Mouse (Mus musculus) stomach, embryonic 14.5 days (tissue): ENCODE data around the gene Tnfrsf8. TPM values are rescaled to one million over a fixed set of nuclear protein-coding genes. Genes with fewer than 3 reads are reported as not detected.

Source experiments
- ATAC-seq: fragments of 200-750 bp; cut with Nextera tagmentation; 2 replicates; pipeline ENCODE4 v1.8.0; 2017; ENCODE audit warnings: low read depth, moderate TSS enrichment; ENCODE audit not compliant: insufficient number of reproducible peaks, insufficient read depth, low FRiP score
- H3K27ac ChIP-seq: fragments of 300-500 bp; sonication (generic); 2 replicates; pipeline ENCODE4 v1.5.1; 2014; ENCODE audit warnings: mild to moderate bottlenecking, low read length, moderate library complexity, mixed read lengths
- H3K27me3 ChIP-seq: fragments of 300-500 bp; sonication (generic); 2 replicates; pipeline ENCODE4 v1.6.1; 2014; ENCODE audit warnings: low read length, control low read depth, mixed read lengths; ENCODE audit not compliant: control insufficient read depth, insufficient read depth
- H3K36me3 ChIP-seq: fragments of 300-500 bp; sonication (generic); 2 replicates; pipeline ENCODE4 v1.6.1; 2014; ENCODE audit warnings: mild to moderate bottlenecking, control low read depth, low read length, moderate library complexity, mixed read lengths; ENCODE audit not compliant: control insufficient read depth, insufficient read depth
- H3K4me1 ChIP-seq: fragments of 300-500 bp; sonication (generic); 2 replicates; pipeline ENCODE4 v1.6.1; 2014; ENCODE audit warnings: low read length, control low read depth, mixed read lengths; ENCODE audit not compliant: control insufficient read depth, insufficient read depth
- H3K4me2 ChIP-seq: fragments of 300-500 bp; sonication (generic); replicated peaks from 2 replicates; pipeline ENCODE4 v1.6.1; 2014; ENCODE audit warnings: low read depth, low read length, control low read depth
- H3K4me3 ChIP-seq: fragments of 300-500 bp; sonication (generic); 2 replicates; pipeline ENCODE4 v1.5.1; 2014; ENCODE audit warnings: low read depth, low read length, control low read depth
- H3K9ac ChIP-seq: fragments of 300-500 bp; sonication (generic); replicated peaks from 2 replicates; pipeline ENCODE4 v1.6.1; 2014; ENCODE audit warnings: low read depth, mild to moderate bottlenecking, control low read depth, low read length, moderate library complexity, mixed read lengths
- H3K9me3 ChIP-seq: fragments of 300-500 bp; sonication (generic); 2 replicates; pipeline ENCODE4 v1.6.1; 2016; ENCODE audit warnings: low read depth, low read length, control low read depth; ENCODE audit not compliant: control insufficient read depth
- WGBS: fragments of 180-500 bp; shearing (Covaris S2); extraction: QIAGEN DNeasy Blood & Tissue Kit; methylation state at CpG from one replicate; pipeline ENCODE4 v1.1.7; 2014; 5-methylcytosine and 5-hydroxymethylcytosine counted together
- polyA plus RNA-seq: library from polyadenylated mRNA; unstranded; fragments of >200 nt; fragmentation: Nextera tagmentation; extraction: Ambion mirVana; gene quantifications from 2 replicates; pipeline ENCODE4 v1.2.1, GENCODE M21; 2014

Gene Tnfrsf8
- polyA plus RNA-seq, 1 experiment from 2014 or later = 0.20 TPM

GRCm38 (mm10) chr4:145224613-145225012, 90.4 kb downstream of the Tnfrsf8 start:
- Histone ChIP-seq H3K9me3 (no peaks in the 10 kb centered on the region), H3K27me3 (no peaks in the 10 kb centered on the region), H3K4me3 (no peak overlapping the region), H3K4me2 (no peak overlapping the region), H3K9ac (no peak overlapping the region), H3K36me3 (no peaks in the 10 kb centered on the region), H3K27ac (no peak overlapping the region), H3K4me1 (no peaks in the 10 kb centered on the region)
- no peak for ATAC-seq
- 78% methylated on average over 4 of the region's 4 CpGs for WGBS

DNA sequence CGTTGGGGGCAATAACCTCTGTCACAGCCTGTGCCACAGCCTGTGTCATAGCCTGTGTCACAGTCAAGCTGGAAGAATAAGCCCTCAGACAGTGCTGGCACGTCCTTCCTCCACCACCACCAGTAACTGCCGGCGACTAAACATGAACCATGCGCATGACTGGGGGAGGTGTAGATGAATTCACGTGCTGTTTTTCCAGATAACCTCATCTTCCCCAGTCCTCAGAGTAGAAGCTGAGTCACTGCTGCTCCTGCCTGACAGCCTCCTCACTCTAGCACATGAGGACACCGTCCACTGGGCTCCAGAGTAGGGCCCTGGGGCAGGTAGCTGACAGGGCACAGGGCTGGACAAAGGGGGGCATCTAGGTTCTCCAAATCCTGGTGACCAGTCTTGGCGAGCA, 92.9 kb downstream of the Tnfrsf8 start:
- H3K36me3 ChIP-seq = no peaks in the 10 kb centered on the region
- no peak overlapping the region for H3K27ac ChIP-seq
- no peak overlapping the region for H3K4me3 ChIP-seq
- no peak; the same call in 1 of the 2 replicates for ATAC-seq
- no peaks in the 10 kb centered on the region for H3K9me3 ChIP-seq
- H3K4me2 ChIP-seq = no peak overlapping the region
- H3K4me1 ChIP-seq = no peaks in the 10 kb centered on the region
- H3K9ac ChIP-seq = no peak overlapping the region
- 74% methylated on average over 8 of the region's 8 CpGs for WGBS
- no peaks in the 10 kb centered on the region for H3K27me3 ChIP-seq

DNA sequence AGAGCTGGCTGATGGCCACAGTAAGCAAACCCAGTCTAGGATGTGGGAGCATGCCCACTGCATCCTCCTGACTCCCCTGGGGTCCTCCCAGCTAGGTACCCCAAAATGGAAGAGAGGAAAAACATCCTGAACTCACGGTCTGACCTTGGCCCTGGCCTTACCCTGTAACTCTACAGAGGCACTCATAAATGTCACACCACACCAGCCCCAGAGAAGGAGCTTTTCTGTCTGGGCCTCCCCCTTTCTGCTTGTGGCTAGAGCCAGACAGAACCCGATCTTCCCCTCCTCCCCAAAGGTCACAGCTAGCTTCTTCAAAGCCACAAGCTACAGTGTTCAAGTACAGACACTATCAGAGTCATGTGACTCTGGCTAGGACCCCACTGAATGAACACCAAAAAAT, 93.6 kb downstream of the Tnfrsf8 start:
- WGBS = 84% methylated on average over 2 of the region's 2 CpGs
- Histone ChIP-seq H3K27me3 (no peaks in the 10 kb centered on the region), H3K9ac (no peak overlapping the region), H3K27ac (no peak overlapping the region), H3K4me1 (no peaks in the 10 kb centered on the region), H3K4me3 (no peak overlapping the region), H3K4me2 (no peak overlapping the region), H3K36me3 (no peaks in the 10 kb centered on the region), H3K9me3 (no peaks in the 10 kb centered on the region)
- ATAC-seq = no peak

DNA sequence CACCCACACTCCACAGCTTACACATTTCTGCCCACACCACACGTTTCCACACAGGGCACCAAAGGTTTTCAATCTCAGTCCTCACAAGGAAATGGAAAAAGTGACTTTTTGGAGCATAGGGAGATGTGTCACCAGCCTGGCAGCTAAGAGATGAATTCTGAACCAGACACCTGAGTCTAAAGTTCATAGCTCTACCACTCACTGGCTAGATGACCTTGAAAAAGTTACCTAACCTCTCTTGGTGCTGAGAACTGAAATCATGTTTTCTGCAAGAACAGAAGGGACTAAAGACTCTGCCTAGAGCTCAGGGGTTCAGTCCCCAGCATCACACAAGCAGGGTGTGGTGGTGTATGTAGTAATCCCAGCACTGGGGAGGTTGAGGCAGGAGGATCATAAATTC, 95.0 kb downstream of the Tnfrsf8 start:
- ATAC-seq = no peak
- 83% methylated on average over 1 of the region's 1 CpGs for WGBS

GRCm38 (mm10) chr4:145219240-145219985, 95.6 kb downstream of the Tnfrsf8 start:
- Histone ChIP-seq H3K27me3 (no peaks in the 10 kb centered on the region), H3K9ac (no peak overlapping the region), H3K36me3 (no peaks in the 10 kb centered on the region), H3K4me3 (no peak overlapping the region), H3K4me1 (0 out of 2 replicates have a peak, but pooled peaks cover 3% of the 10 kb centered on the region), H3K4me2 (no peak overlapping the region), H3K27ac (no peak overlapping the region), H3K9me3 (no peaks in the 10 kb centered on the region)
- WGBS = 63% methylated on average over 15 of the region's 15 CpGs
- no peak for ATAC-seq

More for the DNA sequence above, 95.0 kb downstream of the Tnfrsf8 start:
- Histone ChIP-seq H3K27me3 (no peaks in the 10 kb centered on the region), H3K27ac (no peak overlapping the region), H3K36me3 (no peaks in the 10 kb centered on the region), H3K4me1 (no peaks in the 10 kb centered on the region), H3K9ac (no peak overlapping the region), H3K4me2 (no peak overlapping the region), H3K4me3 (no peak overlapping the region), H3K9me3 (no peaks in the 10 kb centered on the region)

GRCm38 (mm10) chr4:145217837-145218236, 97.1 kb downstream of the Tnfrsf8 start:
- ATAC-seq = no peak
- no peak overlapping the region for H3K4me2 ChIP-seq
- H3K36me3 ChIP-seq = no peaks in the 10 kb centered on the region
- 79% methylated on average over 5 of the region's 5 CpGs for WGBS
- 0 out of 2 replicates have a peak, but pooled peaks cover 3% of the 10 kb centered on the region for H3K4me1 ChIP-seq
- no peak overlapping the region for H3K4me3 ChIP-seq
- no peaks in the 10 kb centered on the region for H3K9me3 ChIP-seq
- H3K27ac ChIP-seq = no peak overlapping the region
- H3K9ac ChIP-seq = no peak overlapping the region
- no peaks in the 10 kb centered on the region for H3K27me3 ChIP-seq

Other genes with a start within 250 kb of the Tnfrsf8 start
- 14.7 and 15.0 TPM in 2 replicates for gene Vps13d, start 120.2 kb downstream of the Tnfrsf8 start, polyA plus RNA-seq
- 3.2 and 3.6 TPM in 2 replicates for gene Tnfrsf1b, start 68.3 kb downstream of the Tnfrsf8 start, polyA plus RNA-seq
- gene Zfp990, start 195.6 kb upstream of the Tnfrsf8 start, polyA plus RNA-seq = 0.17 TPM in 1 of 2 replicates, not detected in the other